Mouse (Mus musculus) brown adipose tissue, adult 24 weeks (tissue): ENCODE measurements at regions not wholly inside any gene's neighbourhood (a gene's known extent, or its start where the extent isn't known, plus 50 kb on each side); places are given as distances from the start of the nearest gene placed in this dataset.
A peak's percentile ranks its signal among the peaks of the same experiment; 100 is the strongest.

ENCODE experiments used
- H3K27ac ChIP-seq: fragments of 200-500 bp; replicated peaks from 2 replicates; pipeline ENCODE4 v1.5.1; 2012; ENCODE audit warnings: low read depth, mild to moderate bottlenecking, low read length
- H3K4me1 ChIP-seq: fragments of 200-500 bp; 2 replicates; pipeline ENCODE4 v1.6.1; 2012; ENCODE audit warnings: low read length, mixed read lengths; ENCODE audit not compliant: control insufficient read depth, insufficient read depth, insufficient read length
- H3K4me3 ChIP-seq: fragments of 200-500 bp; 2 replicates; pipeline ENCODE4 v1.5.1; 2012; ENCODE audit warnings: low read depth, mild to moderate bottlenecking, low read length, moderate library complexity; ENCODE audit not compliant: insufficient read depth

GRCm38 (mm10) chr3:68758609-68759008 lies 68.2 kb downstream of the Il12a start:
- no peak overlapping the region for H3K4me3 ChIP-seq
- no peak overlapping the region; the same call in 1 of the 2 replicates for H3K27ac ChIP-seq
- H3K4me1 ChIP-seq: peaks cover 18% of the 10 kb centered on the region

GRCm38 (mm10) chr3:68759375-68759774 lies 68.9 kb downstream of the Il12a start:
- H3K27ac ChIP-seq: no peak overlapping the region
- peaks cover 18% of the 10 kb centered on the region for H3K4me1 ChIP-seq
- no peak overlapping the region for H3K4me3 ChIP-seq

GRCm38 (mm10) chr3:68760806-68761205 lies 70.4 kb downstream of the Il12a start:
- no peak overlapping the region for H3K27ac ChIP-seq

GRCm38 (mm10) chr3:68761242-68761625 lies 70.8 kb downstream of the Il12a start:
- peaks cover 18% of the 10 kb centered on the region for H3K4me1 ChIP-seq
- H3K27ac ChIP-seq: peak overlapping the region; percentile 76
- no peak overlapping the region for H3K4me3 ChIP-seq

More at GRCm38 (mm10) chr3:68760806-68761205, 70.4 kb downstream of the Il12a start:
- H3K4me1 ChIP-seq: peaks cover 18% of the 10 kb centered on the region
- no peak overlapping the region for H3K4me3 ChIP-seq

- peaks cover 18% of the 10 kb centered on the region for H3K4me1 ChIP-seq
- H3K4me3 ChIP-seq: no peak overlapping the region
- peak overlapping the region; percentile 76 for H3K27ac ChIP-seq
Observed at GRCm38 (mm10) chr3:68761626-68762331, 71.3 kb downstream of the Il12a start.

GRCm38 (mm10) chr3:68762988-68763387 lies 72.5 kb downstream of the Il12a start:
- peaks cover 18% of the 10 kb centered on the region for H3K4me1 ChIP-seq
- no peak overlapping the region for H3K27ac ChIP-seq
- no peak overlapping the region for H3K4me3 ChIP-seq

- H3K4me3 ChIP-seq: no peak overlapping the region
- no peak overlapping the region for H3K27ac ChIP-seq
- peaks cover 11% of the 10 kb centered on the region for H3K4me1 ChIP-seq
Observed at GRCm38 (mm10) chr3:68764336-68764735, 73.9 kb downstream of the Il12a start.

GRCm38 (mm10) chr3:68764917-68765598 lies 74.6 kb downstream of the Il12a start:
- Histone ChIP-seq H3K4me3 (no peak overlapping the region), H3K4me1 (peaks cover 9% of the 10 kb centered on the region; the same call in 1 of the 2 replicates), H3K27ac (no peak overlapping the region)

- Histone ChIP-seq H3K4me3 (no peak overlapping the region), H3K27ac (no peak overlapping the region), H3K4me1 (no peaks in the 10 kb centered on the region)
Observed at GRCm38 (mm10) chr3:68771579-68771978, 81.1 kb downstream of the Il12a start.

GRCm38 (mm10) chr3:68777801-68778200 lies 87.4 kb downstream of the Il12a start:
- Histone ChIP-seq H3K4me1 (peaks cover 7% of the 10 kb centered on the region), H3K27ac (no peak overlapping the region), H3K4me3 (no peak overlapping the region)

- Histone ChIP-seq H3K4me3 (no peak overlapping the region), H3K4me1 (peaks cover 7% of the 10 kb centered on the region), H3K27ac (no peak overlapping the region)
Observed at GRCm38 (mm10) chr3:68778354-68779040, 88.1 kb downstream of the Il12a start.

GRCm38 (mm10) chr3:68780843-68781242 lies 88.5 kb upstream of the 1110032F04Rik start:
- no peak overlapping the region for H3K27ac ChIP-seq
- H3K4me3 ChIP-seq: no peak overlapping the region
- peaks cover 9% of the 10 kb centered on the region for H3K4me1 ChIP-seq

GRCm38 (mm10) chr3:68781466-68781865 lies 87.9 kb upstream of the 1110032F04Rik start:
- Histone ChIP-seq H3K4me1 (peaks cover 9% of the 10 kb centered on the region), H3K27ac (no peak overlapping the region), H3K4me3 (no peak overlapping the region)

- Histone ChIP-seq H3K4me3 (no peak overlapping the region), H3K27ac (no peak overlapping the region), H3K4me1 (peaks cover 9% of the 10 kb centered on the region)
Observed at GRCm38 (mm10) chr3:68782363-68782762, 87.0 kb upstream of the 1110032F04Rik start.

GRCm38 (mm10) chr3:68783666-68784416 lies 85.5 kb upstream of the 1110032F04Rik start:
- Histone ChIP-seq H3K4me3 (no peak overlapping the region), H3K4me1 (peaks cover 5% of the 10 kb centered on the region; the same call in 1 of the 2 replicates), H3K27ac (no peak overlapping the region)
